Mouse (Mus musculus) lung, postnatal 4 days (tissue): ENCODE measurements around the gene Mob3b.
"Not testable (repeated sequence)": the region's sequence is repeated elsewhere in the genome, so short reads cannot be mapped to it uniquely, and the experiment has no call there.

Experiments used
- DNase-seq, 2 experiments: peaks; one replicate each; pipeline ENCODE4 v3.0.0; 2021

Gene Mob3b

DNA sequence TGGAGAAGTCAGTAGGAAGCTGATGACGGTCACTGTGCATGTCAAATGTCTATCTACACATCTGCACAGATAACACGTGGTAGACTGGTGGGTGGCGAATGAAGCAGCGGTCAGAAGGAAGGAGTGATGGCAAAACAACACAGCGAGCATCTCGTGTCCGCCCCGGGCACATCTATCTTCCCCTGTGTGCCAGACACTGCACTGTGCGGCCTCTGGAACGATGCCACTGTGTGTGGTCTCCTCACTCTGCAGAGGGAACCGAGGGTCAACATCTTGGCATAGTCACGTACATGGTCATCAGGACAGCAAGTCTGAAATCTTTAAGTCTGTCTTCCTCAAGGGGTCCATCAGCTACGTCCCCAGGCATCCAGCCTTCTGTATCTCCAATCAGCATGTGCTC, 193.3 kb downstream of the Mob3b start:
- DNase-seq = no peak

- peak in 1 of 2 experiments; percentile 23 for DNase-seq
These were observed 196.3 kb downstream of the Mob3b start for GRCm38 (mm10) chr4:34960781-34961560.

DNA sequence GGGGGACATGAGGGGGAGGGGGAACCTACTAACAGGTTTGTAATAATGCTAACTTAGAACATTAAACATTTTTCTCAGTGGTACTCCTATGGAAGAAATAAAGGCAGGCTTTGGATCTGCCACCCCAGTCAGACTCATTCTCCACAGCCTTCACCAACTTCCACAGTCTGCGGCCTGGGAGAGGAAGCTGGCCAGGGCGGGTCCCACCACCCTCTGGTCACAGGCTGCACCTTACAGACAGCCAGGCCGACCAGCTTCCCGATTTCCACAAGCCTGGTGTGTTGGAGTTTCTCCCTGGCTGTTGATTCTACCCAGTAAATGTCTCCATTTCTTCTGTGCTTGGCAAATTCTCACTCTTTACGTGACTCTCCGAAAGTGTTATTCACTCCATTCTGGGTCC, 197.8 kb downstream of the Mob3b start:
- peak; percentile 35 to 47 for DNase-seq

DNA sequence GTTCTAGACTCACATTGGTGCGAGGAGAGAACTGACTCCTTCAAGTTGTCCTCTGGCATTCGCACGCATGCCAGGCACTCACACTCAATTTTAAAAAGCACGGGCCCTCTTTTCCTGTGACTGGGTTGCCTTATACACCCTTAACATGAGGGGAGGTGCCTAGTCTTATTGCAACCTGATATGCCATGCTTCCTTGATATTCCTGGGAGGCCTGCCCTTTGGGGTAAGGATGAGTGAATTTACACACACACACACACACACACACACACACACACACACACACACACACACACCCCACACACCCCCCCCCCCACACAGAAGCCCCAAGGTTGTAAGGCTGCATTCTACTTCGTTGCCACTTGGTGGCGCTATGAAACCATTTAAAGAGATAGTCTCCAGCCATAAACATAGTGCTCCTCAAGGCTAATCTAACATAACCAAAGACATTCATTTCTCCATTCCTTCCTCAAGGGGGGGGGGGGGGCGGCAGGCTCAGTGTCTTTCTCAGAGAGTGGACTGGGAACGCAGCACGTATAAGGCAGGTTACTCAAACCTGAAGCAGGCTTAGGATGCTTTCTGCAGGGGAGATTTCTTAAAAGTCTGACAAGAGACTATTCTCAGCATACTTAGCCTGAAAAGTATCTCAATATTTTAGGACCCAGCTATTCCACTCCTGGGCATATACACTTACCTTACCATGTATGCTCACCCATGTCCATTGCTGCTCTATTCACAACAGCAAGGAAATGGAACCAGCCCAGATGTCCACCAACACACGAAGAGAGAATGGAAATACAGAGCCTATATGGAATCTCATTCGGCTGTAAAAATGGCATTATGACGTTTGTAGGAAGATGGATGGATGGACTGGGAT, 198.9 kb downstream of the Mob3b start:
- DNase-seq = peak in 1 of 2 experiments; percentile 61

GRCm38 (mm10) chr4:34953716-34954115, 203.6 kb downstream of the Mob3b start:
- peak in 1 of 2 experiments; percentile 3 for DNase-seq

DNA sequence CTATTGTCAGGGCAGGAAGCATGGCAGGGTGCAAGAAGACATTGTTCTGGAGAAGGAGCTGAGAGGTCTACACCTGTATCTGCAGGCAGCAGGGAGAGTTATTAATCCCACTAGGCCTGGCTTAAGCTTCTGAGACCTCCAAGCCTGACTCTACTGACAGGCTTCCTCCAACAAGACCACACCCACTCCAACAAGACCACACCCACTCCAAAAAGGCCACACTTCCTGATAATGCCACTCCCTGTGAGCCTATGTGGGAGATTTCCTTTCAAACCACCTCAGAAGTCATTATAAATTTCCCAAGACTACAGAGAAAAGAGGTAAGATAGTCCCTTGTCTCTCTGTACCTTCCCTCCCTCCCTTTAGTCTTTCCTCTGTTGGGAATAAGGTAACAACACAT, 210.1 kb downstream of the Mob3b start:
- no peak for DNase-seq

GRCm38 (mm10) chr4:34941046-34941445, 216.2 kb downstream of the Mob3b start:
- DNase-seq = no peak

DNA sequence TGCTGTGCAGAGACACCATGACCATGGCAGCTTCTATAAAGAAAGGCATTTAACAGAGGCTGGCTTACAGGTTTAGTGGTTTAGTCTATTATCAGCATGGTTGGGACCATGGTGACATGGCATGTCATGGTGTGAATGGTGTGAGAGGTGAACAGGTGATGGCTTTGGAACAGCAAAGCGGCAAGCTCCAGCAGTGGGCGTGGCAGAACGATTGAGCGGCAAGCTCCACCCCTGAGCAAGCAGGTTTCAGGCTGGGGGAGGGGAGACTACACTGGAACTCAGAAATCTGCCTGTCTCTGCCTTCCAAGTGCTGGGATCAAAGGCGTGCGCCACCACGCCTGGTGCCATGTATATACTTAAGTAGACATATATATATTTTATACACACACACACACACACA, 228.9 kb downstream of the Mob3b start:
- DNase-seq = not testable (repeated sequence)

DNA sequence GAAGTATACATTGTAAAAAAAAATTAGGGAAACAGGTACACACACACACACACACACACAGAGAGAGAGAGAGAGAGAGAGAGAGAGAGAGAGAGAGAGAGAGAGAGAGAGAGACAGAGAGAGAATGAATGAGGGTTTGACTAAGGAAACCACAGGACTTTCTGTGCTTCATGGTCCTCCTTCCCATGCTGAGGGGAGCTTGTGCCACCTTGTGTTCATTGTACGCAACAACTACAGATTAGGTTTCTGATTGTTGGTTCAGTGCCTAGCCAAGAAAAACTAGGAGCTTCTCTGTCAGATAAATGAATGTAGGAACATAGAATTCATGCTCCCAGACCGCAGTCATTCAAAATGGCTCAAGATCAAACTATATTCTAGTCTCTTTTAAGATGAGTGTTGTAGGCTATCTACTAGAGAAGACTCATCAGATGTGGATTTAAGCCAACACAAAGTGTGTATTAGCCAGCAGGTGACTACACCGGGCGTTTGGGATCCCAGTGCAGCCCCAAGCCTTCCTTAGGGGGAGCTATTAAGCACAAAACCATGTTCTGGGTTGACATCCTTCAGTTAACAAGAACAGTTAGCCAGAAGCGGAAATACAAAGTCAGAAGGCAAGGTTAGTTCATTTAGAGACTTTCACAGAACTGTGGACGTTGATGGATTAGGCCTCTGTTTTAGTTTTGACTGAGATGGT, 235.0 kb downstream of the Mob3b start:
- DNase-seq = peak in 1 of 2 experiments; percentile 60

- no peak for DNase-seq
These were observed 239.9 kb downstream of the Mob3b start for GRCm38 (mm10) chr4:34917400-34917799.

GRCm38 (mm10) chr4:34912171-34912570, 245.1 kb downstream of the Mob3b start:
- DNase-seq = no peak

DNA sequence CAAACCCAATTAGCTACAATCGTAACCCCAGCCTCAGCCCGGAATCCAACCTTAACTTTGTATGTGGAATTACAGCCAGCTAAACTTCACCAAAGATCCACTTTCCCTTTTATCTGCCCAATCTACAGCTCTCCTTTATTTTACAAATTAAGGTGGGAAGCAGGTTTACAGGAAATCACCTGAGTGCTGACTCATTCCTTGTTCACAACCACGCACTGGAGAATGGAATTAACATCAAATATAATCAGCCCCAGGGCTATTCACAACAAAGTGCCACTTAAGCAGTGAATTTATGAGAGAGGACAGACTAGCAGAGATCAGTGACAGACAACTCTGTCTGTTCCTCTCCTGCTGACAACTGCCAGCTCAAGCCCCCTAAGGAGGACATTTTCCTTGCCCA, 245.9 kb downstream of the Mob3b start:
- DNase-seq = no peak

- peak; percentile 38 to 73 for DNase-seq
These were observed 249.2 kb downstream of the Mob3b start for GRCm38 (mm10) chr4:34908127-34908526.

- no peak for DNase-seq
These were observed 250.3 kb downstream of the Mob3b start for GRCm38 (mm10) chr4:34907026-34907425.

GRCm38 (mm10) chr4:34906151-34906550, 251.1 kb downstream of the Mob3b start:
- no peak for DNase-seq

- no peak for DNase-seq
These were observed 251.9 kb downstream of the Mob3b start for GRCm38 (mm10) chr4:34905396-34905795.

DNA sequence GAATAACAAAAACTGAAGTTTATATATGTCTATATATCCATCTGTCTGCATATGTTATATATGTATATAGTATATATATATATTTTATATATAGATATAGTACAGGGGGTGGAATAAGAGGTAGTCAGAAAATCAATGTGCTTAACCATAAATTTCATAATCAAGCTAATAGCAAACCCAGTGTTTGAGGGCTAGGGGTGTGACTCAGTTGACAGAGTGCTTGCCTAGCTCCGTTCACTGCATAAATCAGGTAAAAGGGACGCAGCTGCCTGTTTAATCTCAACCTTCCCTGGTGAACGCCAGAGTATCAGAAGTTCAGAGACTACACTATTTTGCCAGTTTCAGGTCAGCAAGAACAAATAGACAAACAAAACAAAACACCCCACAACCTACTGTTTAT, 255.7 kb downstream of the Mob3b start:
- DNase-seq = not testable (repeated sequence)

DNA sequence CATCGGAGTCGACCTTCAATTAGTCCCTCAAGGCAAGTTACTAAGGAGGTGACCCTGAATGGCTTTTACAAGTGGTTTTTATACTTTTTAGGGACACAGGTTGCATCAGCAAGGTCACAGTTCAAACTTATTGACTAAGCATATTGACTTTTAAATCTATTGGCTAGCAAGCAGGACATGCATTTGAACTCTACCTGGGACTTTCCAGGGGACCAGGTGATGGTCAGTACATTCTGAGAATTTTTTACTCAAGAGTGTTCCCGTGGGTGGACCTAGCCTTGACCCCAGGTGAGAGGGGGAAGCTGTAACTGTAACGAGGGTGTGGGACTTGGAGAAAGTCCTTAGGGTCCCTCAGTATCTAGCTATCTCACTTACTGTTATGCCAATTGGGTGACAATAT, 256.1 kb downstream of the Mob3b start:
- no peak for DNase-seq

DNA sequence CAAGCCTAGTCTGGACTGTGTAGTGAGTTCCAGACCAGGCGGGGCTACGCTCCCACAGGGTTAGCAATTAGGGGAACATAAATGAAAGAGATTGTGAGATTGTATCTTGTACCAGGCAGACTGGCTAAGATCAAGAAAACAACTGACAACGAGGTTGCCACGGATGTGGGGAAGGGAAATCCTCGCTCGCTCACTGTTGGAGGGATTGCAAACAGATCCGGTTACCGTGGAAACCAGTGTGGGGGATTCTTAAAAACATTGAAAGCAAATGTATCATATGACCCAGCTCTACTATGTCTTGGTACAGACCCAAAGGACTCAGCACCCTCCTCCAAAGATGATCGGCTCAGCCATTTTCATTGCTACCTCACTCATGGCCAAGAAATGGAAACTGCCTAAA, 257.1 kb downstream of the Mob3b start:
- no peak for DNase-seq

DNA sequence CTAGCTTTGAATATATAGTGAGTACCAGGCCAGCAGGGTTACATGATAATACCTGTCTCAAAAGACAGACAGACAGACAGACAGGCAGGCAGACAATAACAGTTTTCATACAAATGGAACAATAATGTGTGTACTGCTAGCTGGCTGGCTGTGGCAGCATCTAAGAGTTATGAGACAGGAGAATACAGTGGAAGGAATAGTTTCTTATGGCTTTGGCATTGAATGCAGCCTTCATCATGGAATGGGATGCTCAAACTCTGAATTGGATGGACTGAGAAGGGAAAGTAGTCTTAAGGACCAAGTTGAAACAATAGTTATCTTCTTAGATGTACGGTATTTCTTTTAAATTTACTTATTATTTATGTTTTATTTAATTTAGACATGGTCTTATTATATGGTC, 258.0 kb downstream of the Mob3b start:
- DNase-seq = no peak
